Mouse (Mus musculus) midbrain, postnatal 0 days (tissue): ENCODE measurements at regions not wholly inside any gene's neighbourhood (a gene's known extent, or its start where the extent isn't known, plus 50 kb on each side); places are given as distances from the start of the nearest gene placed in this dataset.
A peak's percentile ranks its signal among the peaks of the same experiment; 100 is the strongest.

Source experiments
- ATAC-seq: fragments of 200-750 bp; cut with Nextera tagmentation; 2 replicates; pipeline ENCODE4 v1.8.0; 2017; ENCODE audit warnings: moderate number of reproducible peaks, mild to moderate bottlenecking, moderate TSS enrichment, moderate library complexity; ENCODE audit not compliant: low FRiP score
- DNase-seq: peaks from one replicate; pipeline ENCODE4 v3.0.0-alpha.2; 2015; ENCODE audit warnings: low spot score
- H3K27ac ChIP-seq: fragments of 300-500 bp; sonication (generic); 2 replicates; pipeline ENCODE4 v1.5.1; 2014; ENCODE audit warnings: low read depth, mild to moderate bottlenecking, low read length, mixed read lengths
- H3K27me3 ChIP-seq: fragments of 300-500 bp; sonication (generic); 2 replicates; pipeline ENCODE4 v1.6.1; 2014; ENCODE audit warnings: low read length, control low read depth, mixed read lengths; ENCODE audit not compliant: insufficient read depth
- H3K36me3 ChIP-seq: fragments of 300-500 bp; sonication (generic); 2 replicates; pipeline ENCODE4 v1.6.1; 2014; ENCODE audit warnings: low read length, control low read depth, mixed read lengths; ENCODE audit not compliant: insufficient read depth
- H3K4me1 ChIP-seq: fragments of 300-500 bp; sonication (generic); 2 replicates; pipeline ENCODE4 v1.6.1; 2014; ENCODE audit warnings: mild to moderate bottlenecking, control low read depth, antibody characterized with exemption, low read length, mixed read lengths; ENCODE audit not compliant: insufficient read depth
- H3K4me2 ChIP-seq: fragments of 300-500 bp; sonication (generic); 2 replicates; pipeline ENCODE4 v1.6.1; 2014; ENCODE audit warnings: low read depth, mild to moderate bottlenecking, low read length, mixed read lengths; ENCODE audit not compliant: poor library complexity, severe bottlenecking
- H3K4me3 ChIP-seq: fragments of 300-500 bp; sonication (generic); 2 replicates; pipeline ENCODE4 v1.5.1; 2014; ENCODE audit warnings: low read depth, mild to moderate bottlenecking, low read length, moderate library complexity
- H3K9ac ChIP-seq: fragments of 300-500 bp; sonication (generic); replicated peaks from 2 replicates; pipeline ENCODE4 v1.6.1; 2014; ENCODE audit warnings: mild to moderate bottlenecking, low read length, moderate library complexity, mixed read lengths; ENCODE audit not compliant: poor library complexity, severe bottlenecking
- H3K9me3 ChIP-seq: fragments of 300-500 bp; sonication (generic); 2 replicates; pipeline ENCODE4 v1.6.1; 2016; ENCODE audit warnings: low read length, control low read depth
- CTCF ChIP-seq: IDR thresholded peaks from 2 replicates; pipeline ENCODE4 v1.5.1; 2016; ENCODE audit warnings: antibody characterized with exemption, mild to moderate bottlenecking
- WGBS: fragments of 180-500 bp; shearing (Covaris S2); extraction: QIAGEN DNeasy Blood & Tissue Kit; methylation state at CpG from one replicate; pipeline ENCODE4 v1.1.7; 2014; 5-methylcytosine and 5-hydroxymethylcytosine counted together

DNA sequence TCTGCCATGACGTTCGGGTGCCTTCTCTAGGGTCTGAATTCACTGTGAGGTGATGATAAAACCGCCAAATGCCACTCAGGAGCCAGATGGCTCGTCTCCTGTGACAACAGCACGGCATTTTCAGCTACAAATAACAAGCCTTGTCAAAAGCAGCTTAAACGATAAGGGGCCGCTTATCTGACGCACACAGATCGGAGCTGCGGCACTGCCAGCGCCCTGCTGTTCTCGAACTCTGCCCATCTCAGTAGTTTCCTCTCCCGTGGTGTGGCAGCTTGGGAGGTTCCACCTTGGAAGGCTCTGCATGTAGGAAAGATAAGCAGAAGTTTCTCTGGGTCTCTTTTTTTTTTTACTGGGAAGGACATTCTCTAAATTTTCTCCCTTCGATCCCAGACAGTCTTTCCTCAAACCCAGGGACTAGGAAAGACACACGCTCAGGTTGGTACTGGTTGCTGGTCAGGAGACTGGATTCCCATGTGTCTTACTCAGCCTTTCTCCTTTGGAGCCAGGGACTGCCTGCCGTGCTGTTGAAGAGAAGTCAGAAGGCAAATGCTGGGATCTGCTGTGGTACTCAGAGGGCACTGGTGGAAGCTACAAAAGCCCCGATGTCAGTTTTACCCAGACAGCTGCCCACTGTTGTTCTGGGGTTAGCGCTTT is 110.1 kb downstream of the Sec23ip start:
- no peak for TF ChIP-seq CTCF
- Histone ChIP-seq H3K4me3 (no peak overlapping the region), H3K36me3 (no peaks in the 10 kb centered on the region), H3K4me2 (no peak overlapping the region; the same call in 1 of the 2 replicates), H3K4me1 (no peaks in the 10 kb centered on the region), H3K9me3 (no peaks in the 10 kb centered on the region), H3K9ac (no peak overlapping the region), H3K27me3 (no peaks in the 10 kb centered on the region), H3K27ac (no peak overlapping the region)
- DNase-seq (peak; percentile 54), ATAC-seq (no peak)
- 49% methylated on average over 18 of the region's 18 CpGs for WGBS

DNA sequence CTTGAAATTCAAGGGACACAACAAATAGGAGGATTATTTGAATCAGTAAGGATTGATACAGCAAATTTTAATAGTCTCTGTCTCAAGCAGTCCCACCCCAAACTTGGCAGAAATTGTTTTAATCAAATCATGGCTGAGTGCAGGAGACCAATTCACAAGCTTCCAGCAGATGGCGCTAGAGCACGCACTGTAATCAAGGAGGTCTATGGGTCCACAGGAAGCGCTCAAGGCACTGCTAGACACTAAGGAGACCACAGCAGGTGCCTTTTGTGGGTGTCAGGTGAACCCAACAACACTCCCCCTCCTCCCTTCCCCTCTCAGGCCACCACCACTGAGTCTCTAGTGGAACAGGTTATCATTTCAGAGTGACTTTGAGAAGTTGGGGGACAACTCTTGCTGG is 115.4 kb downstream of the Sec23ip start:
- Histone ChIP-seq H3K4me2 (no peak overlapping the region), H3K27ac (no peak overlapping the region), H3K9ac (no peak overlapping the region), H3K9me3 (no peaks in the 10 kb centered on the region), H3K27me3 (no peaks in the 10 kb centered on the region), H3K36me3 (no peaks in the 10 kb centered on the region), H3K4me1 (no peaks in the 10 kb centered on the region), H3K4me3 (no peak overlapping the region)
- ATAC-seq (no peak), DNase-seq (peak; percentile 87)
- peak; percentile 97 for TF ChIP-seq CTCF
- 1% methylated on average over 3 of the region's 3 CpGs for WGBS

DNA sequence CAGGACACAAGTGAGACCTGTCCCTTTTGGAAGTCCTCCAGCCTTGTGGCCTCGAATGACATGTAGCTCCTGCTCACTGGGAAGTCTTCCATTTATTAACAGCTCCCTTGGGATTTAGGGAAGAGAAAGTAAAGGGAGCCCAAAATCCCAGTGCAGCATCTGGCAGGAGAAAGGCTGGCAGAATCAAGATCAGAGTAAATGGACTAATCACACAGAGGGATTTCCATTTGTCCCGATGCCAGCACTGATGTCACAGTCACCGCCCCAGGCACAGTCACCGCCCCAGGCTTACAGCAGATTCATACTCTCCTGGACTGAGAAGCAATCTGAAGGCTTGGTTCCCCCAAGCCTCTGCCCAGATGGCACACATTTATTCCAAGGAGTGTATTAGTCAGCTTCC is 116.0 kb downstream of the Sec23ip start:
- no peaks in the 10 kb centered on the region for H3K27me3 ChIP-seq
- H3K4me2 ChIP-seq: no peak overlapping the region
- H3K9me3 ChIP-seq: no peaks in the 10 kb centered on the region
- no peaks in the 10 kb centered on the region for H3K4me1 ChIP-seq
- no peak overlapping the region for H3K4me3 ChIP-seq
- no peak overlapping the region for H3K9ac ChIP-seq
- no peak overlapping the region for H3K27ac ChIP-seq
- TF ChIP-seq CTCF: no peak
- no peak for ATAC-seq
- 58% methylated on average over 4 of the region's 4 CpGs for WGBS
- H3K36me3 ChIP-seq: no peaks in the 10 kb centered on the region
- peak; percentile 52 for DNase-seq

DNA sequence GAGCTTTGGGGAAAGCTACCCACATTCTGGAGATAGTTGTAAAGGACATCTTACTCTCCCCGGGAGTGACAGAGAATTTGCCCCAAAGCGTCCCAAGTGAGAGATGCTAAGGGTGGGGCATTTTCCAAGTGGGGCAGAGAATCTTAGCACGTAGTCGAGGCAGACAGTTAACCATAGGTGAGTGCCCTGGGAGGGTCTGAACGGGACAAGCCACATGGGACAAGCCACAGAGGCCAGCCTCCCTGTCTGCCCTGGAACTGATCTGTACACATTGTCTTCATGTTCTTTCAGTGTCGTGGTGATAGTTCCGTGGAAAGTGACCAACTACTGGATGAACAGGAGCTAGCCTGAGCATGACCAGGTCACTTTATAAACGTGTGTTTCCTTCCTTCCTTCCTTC is 116.6 kb downstream of the Sec23ip start:
- Histone ChIP-seq H3K36me3 (no peaks in the 10 kb centered on the region), H3K27me3 (no peaks in the 10 kb centered on the region), H3K9ac (no peak overlapping the region), H3K4me1 (no peaks in the 10 kb centered on the region), H3K4me3 (no peak overlapping the region), H3K4me2 (no peak overlapping the region), H3K27ac (no peak overlapping the region), H3K9me3 (no peaks in the 10 kb centered on the region)
- DNase-seq (no peak), ATAC-seq (no peak)
- no peak for TF ChIP-seq CTCF
- 90% methylated on average over 8 of the region's 8 CpGs for WGBS

DNA sequence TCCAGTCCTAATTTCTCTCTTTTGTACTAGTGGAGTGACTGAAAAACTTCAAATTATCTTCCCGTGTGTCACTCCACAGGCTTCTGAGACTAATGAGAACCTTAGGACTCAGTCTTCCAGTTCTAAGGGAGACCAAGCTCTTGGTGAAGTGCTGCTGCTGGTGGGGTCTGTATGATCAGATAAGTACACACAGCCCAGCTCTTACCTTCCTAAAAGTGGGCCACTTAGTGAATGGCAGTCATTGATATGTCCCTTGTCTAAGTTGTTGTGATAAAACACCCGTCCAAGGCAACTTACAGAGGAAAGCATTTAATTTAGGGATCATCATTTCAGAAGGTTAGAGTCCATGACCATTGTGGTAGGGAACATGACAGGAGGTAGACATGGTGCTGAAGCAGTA is 124.1 kb downstream of the Sec23ip start:
- Histone ChIP-seq H3K4me3 (no peak overlapping the region), H3K9me3 (no peaks in the 10 kb centered on the region), H3K36me3 (no peaks in the 10 kb centered on the region), H3K9ac (no peak overlapping the region), H3K27ac (no peak overlapping the region), H3K4me1 (no peaks in the 10 kb centered on the region), H3K27me3 (no peaks in the 10 kb centered on the region), H3K4me2 (no peak overlapping the region)
- 93% methylated on average over 2 of the region's 2 CpGs for WGBS
- ATAC-seq (no peak), DNase-seq (no peak)
- no peak for TF ChIP-seq CTCF

DNA sequence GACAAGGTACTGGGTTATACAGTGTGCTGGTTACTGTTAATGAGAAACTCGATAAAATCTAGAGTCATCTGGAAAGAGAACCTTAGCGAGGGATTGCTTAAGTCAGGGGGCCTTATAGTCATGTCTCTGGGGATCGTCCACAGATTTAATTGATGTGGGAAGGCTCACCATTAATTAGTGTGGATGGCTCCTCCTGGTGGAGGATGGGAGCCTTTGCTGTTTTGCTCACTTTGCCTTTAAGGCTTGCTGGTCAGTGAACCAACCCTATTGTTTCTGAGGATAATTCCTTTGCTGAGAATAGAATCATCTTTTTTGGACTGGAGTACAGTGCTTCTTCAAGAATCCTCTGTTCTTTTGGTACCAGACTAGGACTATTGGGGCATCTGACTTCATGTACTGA is 139.3 kb downstream of the Sec23ip start:
- no peak overlapping the region for H3K4me2 ChIP-seq
- no peaks in the 10 kb centered on the region for H3K4me1 ChIP-seq
- DNase-seq: no peak
- no peak overlapping the region for H3K9ac ChIP-seq
- H3K36me3 ChIP-seq: no peaks in the 10 kb centered on the region
- no peaks in the 10 kb centered on the region for H3K27me3 ChIP-seq
- H3K27ac ChIP-seq: no peak overlapping the region
- WGBS: 67% methylated on average over 3 of the region's 3 CpGs
- no peak for ATAC-seq
- TF ChIP-seq CTCF: 0 out of 2 replicates have a peak, but pooled peaks have one; percentile 22
- H3K4me3 ChIP-seq: no peak overlapping the region
- H3K9me3 ChIP-seq: no peaks in the 10 kb centered on the region
